ENCODE assay signal across 30 mouse cellular contexts in the genomic region with DNA sequence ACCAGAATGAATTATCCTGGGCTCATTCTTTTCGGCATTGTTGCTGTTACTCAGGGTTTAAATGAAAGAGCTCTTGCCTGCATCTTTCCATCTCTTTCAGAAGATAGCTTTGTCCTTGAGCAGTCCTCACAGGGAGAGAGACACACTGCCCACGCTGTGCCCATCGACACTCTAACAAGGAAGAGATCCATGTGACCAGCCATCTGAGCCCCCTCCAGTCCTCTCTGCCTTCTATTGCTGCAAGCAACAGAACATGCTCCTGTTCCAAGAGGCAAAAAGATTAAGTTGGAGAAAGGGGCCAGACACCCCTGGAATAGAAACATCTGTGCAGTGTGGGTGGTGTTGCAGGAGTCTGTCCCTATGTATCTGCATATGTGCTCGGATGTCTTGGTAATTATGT. TPM values are rescaled to one million over a fixed set of nuclear protein-coding genes. Genes with fewer than 3 reads are reported as not detected.
A peak's percentile ranks its signal among the peaks of the same experiment; 100 is the strongest.
DNase-seq lines count a peak whose midpoint lies in the region; ATAC-seq lines count a peak whose summit lies in the region.
"Had no signal": no experiment of that assay in that cellular context is flagged by ENCODE, and none has a peak within 500 bp of the region (broad histone marks: within the 10 kb centered on the region; RNA-seq: fewer than 3 reads in every experiment).

No protein-coding gene starts in this region.

- H3K4me2 ChIP-seq in forebrain, embryonic 13.5 days = no peak overlapping the region
- H3K4me2 ChIP-seq: embryonic facial prominence, embryonic 13.5 days; embryonic facial prominence, embryonic 15.5 days; forebrain, embryonic 12.5 days; forebrain, embryonic 15.5 days had no signal

- ATAC-seq in frontal cortex, adult (ENCODE audit: low TSS enrichment) = peak; percentile 42
- no peak for ATAC-seq in forebrain, embryonic 13.5 days
- ATAC-seq: activated CD4-positive, CD25-positive, alpha-beta regulatory T cell, adult 4 months; CD4-positive, CD25-positive, alpha-beta regulatory T cell, adult 4 months; forebrain, embryonic 15.5 days; forebrain, postnatal 0 days; Patski had no signal

- peaks cover 5% of the 10 kb centered on the region; the same call in 1 of the 2 replicates for H3K4me1 ChIP-seq in forebrain, embryonic 13.5 days
- H3K4me1 ChIP-seq: embryonic facial prominence, embryonic 13.5 days; embryonic facial prominence, embryonic 15.5 days; forebrain, embryonic 10.5 days; forebrain, embryonic 12.5 days had no signal

- H3K36me3 ChIP-seq in forebrain, embryonic 13.5 days (ENCODE audit: poor library complexity, severe bottlenecking) = no peaks in the 10 kb centered on the region
- H3K36me3 ChIP-seq: embryonic facial prominence, embryonic 13.5 days; embryonic facial prominence, embryonic 15.5 days; forebrain, embryonic 10.5 days; forebrain, embryonic 12.5 days; forebrain, embryonic 15.5 days; G1E had no signal

- no peak overlapping the region for H3K9ac ChIP-seq in forebrain, embryonic 13.5 days
- H3K9ac ChIP-seq: embryonic facial prominence, embryonic 13.5 days; embryonic facial prominence, embryonic 15.5 days; forebrain, embryonic 12.5 days; forebrain, embryonic 15.5 days; forebrain, postnatal 0 days had no signal

- no peaks in the 10 kb centered on the region for H3K9me3 ChIP-seq in forebrain, embryonic 13.5 days (replicated peaks)
- H3K9me3 ChIP-seq: embryonic facial prominence, embryonic 13.5 days; embryonic facial prominence, embryonic 15.5 days; forebrain, embryonic 10.5 days; forebrain, embryonic 12.5 days; forebrain, embryonic 15.5 days; G1E had no signal

- DNase-seq in frontal cortex, postnatal 14 days (ENCODE audit: low spot score in 2 of 2) = no peak
- peak; percentile 37 for DNase-seq in right cerebral cortex, adult 18-20 months
- DNase-seq in right cerebral cortex, postnatal 4 days = no peak
- peak; percentile 48 for DNase-seq in brain, adult 2 months (ENCODE audit: low read depth, low spot score)
- DNase-seq: adrenal gland, adult 8-10 months; adrenal gland, postnatal 14 days; adrenal gland, postnatal 36 days; B cell, adult 2 months; cerebellum, adult 11 months; cerebellum, adult 18-20 months; cerebellum, adult 8-10 months; cerebellum, adult 9-11 months; cerebellum, postnatal 14 days; cerebellum, postnatal 36 days; embryo, embryonic 11 days; forebrain, postnatal 0 days had no signal

- H3K27ac ChIP-seq in forebrain, embryonic 13.5 days = no peak overlapping the region
- H3K27ac ChIP-seq: embryonic facial prominence, embryonic 13.5 days; embryonic facial prominence, embryonic 15.5 days; forebrain, embryonic 10.5 days; forebrain, embryonic 12.5 days; forebrain, embryonic 15.5 days had no signal

- WGBS in forebrain, embryonic 13.5 days = 75% methylated on average over 4 of the region's 4 CpGs

- no peak overlapping the region for H3K4me3 ChIP-seq in forebrain, embryonic 13.5 days
- H3K4me3 ChIP-seq: embryonic facial prominence, embryonic 13.5 days; embryonic facial prominence, embryonic 15.5 days; erythroblast, embryonic 14.5 days; forebrain, embryonic 10.5 days; forebrain, embryonic 12.5 days; forebrain, embryonic 15.5 days had no signal

- H3K27me3 ChIP-seq in forebrain, embryonic 13.5 days = no peaks in the 10 kb centered on the region
- H3K27me3 ChIP-seq: embryonic facial prominence, embryonic 13.5 days; forebrain, embryonic 15.5 days; Patski had no signal

RNA-seq across cellular contexts. Expression of a gene that starts 4.2 kb away (rescaled TPM):
- not detected in 2 replicates for polyA plus RNA-seq in forebrain, embryonic 13.5 days (2015; fragmentation: Nextera tagmentation; extraction: Ambion mirVana)
- polyA plus RNA-seq: activated CD4-positive, CD25-positive, alpha-beta regulatory T cell, adult 4 months; brain, embryonic 14.5 days; CD4-positive, CD25-positive, alpha-beta regulatory T cell, adult 4 months; embryonic facial prominence, embryonic 11.5 days; embryonic facial prominence, embryonic 13.5 days; embryonic facial prominence, embryonic 15.5 days; erythroblast, embryonic 14.5 days; forebrain, embryonic 10.5 days; forebrain, embryonic 12.5 days; forebrain, embryonic 15.5 days; forebrain, postnatal 0 days; G1E; Patski had no signal

RNA-seq across cellular contexts. Expression of a gene that starts 34.5 kb away (rescaled TPM):
- polyA plus RNA-seq in forebrain, embryonic 13.5 days (2015; fragmentation: Nextera tagmentation; extraction: Ambion mirVana) = 0.35 TPM in 1 of 2 replicates, not detected in the other
- polyA plus RNA-seq: embryonic facial prominence, embryonic 11.5 days; erythroblast, embryonic 14.5 days; forebrain, embryonic 10.5 days; forebrain, embryonic 12.5 days; forebrain, postnatal 0 days; G1E; Patski had no signal

RNA-seq across cellular contexts. Expression of a gene that starts 43.4 kb away (rescaled TPM):
- not detected in 2 replicates for polyA plus RNA-seq in forebrain, embryonic 13.5 days (2015; fragmentation: Nextera tagmentation; extraction: Ambion mirVana)
- polyA plus RNA-seq: activated CD4-positive, CD25-positive, alpha-beta regulatory T cell, adult 4 months; brain, embryonic 14.5 days; CD4-positive, CD25-positive, alpha-beta regulatory T cell, adult 4 months; embryonic facial prominence, embryonic 13.5 days; embryonic facial prominence, embryonic 15.5 days; erythroblast, embryonic 14.5 days; forebrain, embryonic 10.5 days; forebrain, embryonic 12.5 days; forebrain, embryonic 15.5 days; forebrain, postnatal 0 days; G1E; Patski had no signal

RNA-seq across cellular contexts. Expression of a gene that starts 52.5 kb away (rescaled TPM):
- 0.10 TPM in 1 of 2 replicates, not detected in the other for polyA plus RNA-seq in forebrain, embryonic 13.5 days (2015; fragmentation: Nextera tagmentation; extraction: Ambion mirVana)
- polyA plus RNA-seq: CD4-positive, CD25-positive, alpha-beta regulatory T cell, adult 4 months; embryonic facial prominence, embryonic 11.5 days; embryonic facial prominence, embryonic 15.5 days; erythroblast, embryonic 14.5 days; forebrain, embryonic 10.5 days; forebrain, embryonic 12.5 days; forebrain, embryonic 15.5 days; Patski had no signal

Comparison
In these comparisons a context has a peak if more than half of its experiments do, and no peak if none do; other contexts are left out.
1. DNase-seq: peak in right cerebral cortex, adult 18-20 months (single experiment) and brain, adult 2 months (single experiment); none in frontal cortex, postnatal 14 days (0 of 2) and right cerebral cortex, postnatal 4 days (single experiment).